Mouse (Mus musculus): Measurements from ENCODE around the gene Atp5g2. TPM values are rescaled to one million over a fixed set of nuclear protein-coding genes. Genes with fewer than 3 reads are reported as not detected.

Atp5g2 gene
- polyA plus RNA-seq (2014; fragmentation: Nextera tagmentation; extraction: Ambion mirVana) = 82.9 and 94.1 TPM in 2 replicates

DNA sequence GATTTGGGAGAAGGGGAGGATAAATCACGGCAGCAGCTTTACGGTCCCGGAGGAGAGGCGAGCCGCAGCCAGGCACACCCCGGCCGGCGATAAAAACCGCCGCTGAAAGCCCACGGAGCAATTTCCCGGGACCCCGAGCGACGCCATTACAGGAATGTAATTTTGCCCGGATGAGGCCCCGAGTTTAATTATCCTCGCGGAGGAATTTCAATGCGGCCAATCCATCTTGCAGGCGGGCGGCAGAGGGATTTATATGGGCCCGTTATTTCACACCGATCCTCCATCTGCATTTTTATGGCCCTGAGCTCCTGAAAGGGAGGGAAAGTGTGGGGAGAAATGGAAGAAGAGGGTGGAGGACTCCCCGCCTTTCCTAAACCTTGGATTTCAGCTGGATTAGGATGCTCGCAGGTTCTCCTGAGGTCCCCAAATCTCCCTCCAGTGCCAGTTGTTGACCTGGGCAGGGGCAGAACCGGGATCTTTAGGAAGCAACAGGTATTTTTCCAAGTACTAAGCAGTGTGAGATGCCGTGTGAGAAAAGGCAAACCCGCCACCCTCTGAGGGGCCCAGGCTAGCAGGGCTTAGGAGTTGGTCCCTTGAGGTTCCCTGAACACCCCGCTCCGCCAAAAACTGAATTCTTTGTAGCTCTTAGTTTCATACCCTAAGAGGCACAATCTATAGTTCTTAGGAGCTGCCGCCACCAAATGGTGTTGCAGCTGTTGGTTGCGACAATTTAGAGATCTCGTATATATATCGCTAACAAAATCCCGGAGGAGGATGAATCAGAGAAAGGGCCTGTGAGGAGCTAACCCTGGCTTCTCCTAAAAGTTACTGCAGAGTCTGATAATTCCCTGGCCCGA, at the start of gene Atp5g2:
Gene Atp5g2, minus strand, starts transcription at position 138 of the 857 bp plus-strand sequence.
- no peaks in the 10 kb centered on the region for H3K27me3 ChIP-seq (replicated peaks; ENCODE audit: control insufficient read depth, insufficient read depth, low read length)
- ATAC-seq (ENCODE audit: low read depth) = no peak
- DNase-seq (ENCODE audit: low spot score) = peak; percentile 77
- H3K27ac ChIP-seq (replicated peaks; ENCODE audit: low read depth, low read length) = peak within 1 kb of the TSS; percentile 100
- H3K4me1 ChIP-seq (ENCODE audit: control insufficient read depth, insufficient read depth, low read length) = peaks cover 22% of the 10 kb centered on the region
- WGBS = 2% methylated on average over 37 of the region's 37 CpGs
- no peaks in the 10 kb centered on the region for H3K9me3 ChIP-seq (ENCODE audit: control insufficient read depth, low read length)
- peak within 1 kb of the TSS; percentile 63 for H3K4me2 ChIP-seq (ENCODE audit: low read depth, low read length)
- H3K36me3 ChIP-seq (ENCODE audit: control insufficient read depth, insufficient read depth, low read length) = peaks cover 6% of the 10 kb centered on the region
- peak within 1 kb of the TSS; percentile 56 for H3K4me3 ChIP-seq (ENCODE audit: low read depth, low read length)
- H3K9ac ChIP-seq (ENCODE audit: low read depth, low read length) = peak within 1 kb of the TSS; percentile 89

DNA sequence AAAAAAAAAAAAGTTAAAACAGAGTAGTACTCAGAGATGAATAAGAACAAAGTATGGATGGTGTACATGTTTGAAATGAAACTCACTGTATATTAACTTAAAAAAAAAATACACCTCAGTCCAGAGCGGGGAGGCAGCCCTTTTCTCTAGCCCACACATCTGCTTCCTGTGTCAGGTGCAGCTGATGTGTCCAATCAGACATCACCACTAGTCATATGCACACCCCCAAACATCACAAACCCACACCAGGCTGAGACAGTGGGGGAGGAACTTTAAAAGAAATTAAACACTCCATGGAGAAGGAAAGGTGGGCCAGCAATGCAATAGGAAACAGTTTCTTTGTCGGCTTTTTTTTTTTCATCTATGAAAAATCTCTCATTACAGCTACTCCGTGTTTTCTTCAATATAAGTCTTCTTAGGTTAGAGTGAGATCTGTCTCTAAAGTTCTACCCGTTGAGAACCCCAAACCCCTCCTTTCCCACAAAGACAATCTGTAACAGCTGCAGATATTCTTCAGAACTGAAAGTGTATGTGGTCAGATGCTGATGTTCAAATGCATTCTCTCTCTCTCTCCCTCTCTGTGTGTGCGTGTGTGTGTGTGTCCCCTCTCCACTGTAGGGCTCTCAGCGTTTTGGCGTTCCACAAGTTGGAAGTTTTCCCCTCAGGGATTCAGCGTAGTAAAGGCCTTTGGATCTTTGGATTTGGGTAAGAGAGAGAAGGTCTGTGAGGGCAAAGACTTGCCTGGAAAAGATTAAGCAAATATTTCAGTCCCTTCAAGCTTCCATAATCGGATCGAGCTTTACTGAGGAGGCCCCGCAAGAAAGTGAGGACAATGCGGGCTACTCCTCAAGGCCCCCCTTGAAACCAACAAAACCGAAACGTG, 49.1 kb upstream of the Atp5g2 start:
- peak; percentile 12; the same call in 1 of the 2 replicates for ATAC-seq (ENCODE audit: low read depth)
- H3K9ac ChIP-seq (ENCODE audit: low read depth, low read length) = peak overlapping the region; percentile 78
- H3K4me1 ChIP-seq (ENCODE audit: control insufficient read depth, insufficient read depth, low read length) = peaks cover 13% of the 10 kb centered on the region
- H3K36me3 ChIP-seq (ENCODE audit: control insufficient read depth, insufficient read depth, low read length) = peaks cover 30% of the 10 kb centered on the region
- DNase-seq (ENCODE audit: low spot score) = peak; percentile 26
- H3K27me3 ChIP-seq (replicated peaks; ENCODE audit: control insufficient read depth, insufficient read depth, low read length) = no peaks in the 10 kb centered on the region
- H3K9me3 ChIP-seq (ENCODE audit: control insufficient read depth, low read length) = no peaks in the 10 kb centered on the region
- peak overlapping the region; percentile 30 for H3K27ac ChIP-seq (replicated peaks; ENCODE audit: low read depth, low read length)
- H3K4me2 ChIP-seq (ENCODE audit: low read depth, low read length) = peak overlapping the region; percentile 72
- H3K4me3 ChIP-seq (ENCODE audit: low read depth, low read length) = peak overlapping the region; percentile 80
- 9% methylated on average over 14 of the region's 14 CpGs for WGBS

DNA sequence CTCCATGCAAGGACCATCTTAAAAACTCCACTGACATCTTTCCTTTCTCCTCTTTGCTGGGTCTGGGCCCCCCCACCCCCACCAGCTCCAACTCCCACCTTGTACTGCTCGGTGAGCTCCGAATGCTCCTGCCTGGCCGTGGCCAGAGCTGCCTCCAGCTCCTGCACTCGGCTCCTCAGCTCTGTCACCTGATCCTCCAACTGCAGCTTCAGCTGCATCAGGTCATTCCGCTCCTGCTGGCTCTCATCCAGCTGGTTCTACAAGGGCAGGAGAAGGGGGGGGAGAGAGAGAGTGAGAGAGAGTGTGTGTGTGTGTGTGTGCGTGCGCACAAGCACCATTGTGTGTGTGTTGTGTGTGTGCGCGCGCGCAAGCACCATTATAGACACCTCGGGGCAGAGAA, 44.0 kb upstream of the Atp5g2 start:
- H3K27me3 ChIP-seq (replicated peaks; ENCODE audit: control insufficient read depth, insufficient read depth, low read length) = no peaks in the 10 kb centered on the region
- no peak overlapping the region for H3K27ac ChIP-seq (replicated peaks; ENCODE audit: low read depth, low read length)
- peaks cover 80% of the 10 kb centered on the region for H3K36me3 ChIP-seq (ENCODE audit: control insufficient read depth, insufficient read depth, low read length)
- DNase-seq (ENCODE audit: low spot score) (peak; percentile 86), ATAC-seq (ENCODE audit: low read depth) (peak; percentile 81)
- peaks cover 5% of the 10 kb centered on the region; the same call in 1 of the 2 replicates for H3K4me1 ChIP-seq (ENCODE audit: control insufficient read depth, insufficient read depth, low read length)
- no peaks in the 10 kb centered on the region for H3K9me3 ChIP-seq (ENCODE audit: control insufficient read depth, low read length)
- no peak overlapping the region for H3K9ac ChIP-seq (ENCODE audit: low read depth, low read length)
- H3K4me3 ChIP-seq (ENCODE audit: low read depth, low read length) = no peak overlapping the region
- H3K4me2 ChIP-seq (ENCODE audit: low read depth, low read length) = no peak overlapping the region
- 53% methylated on average over 12 of the region's 12 CpGs for WGBS

DNA sequence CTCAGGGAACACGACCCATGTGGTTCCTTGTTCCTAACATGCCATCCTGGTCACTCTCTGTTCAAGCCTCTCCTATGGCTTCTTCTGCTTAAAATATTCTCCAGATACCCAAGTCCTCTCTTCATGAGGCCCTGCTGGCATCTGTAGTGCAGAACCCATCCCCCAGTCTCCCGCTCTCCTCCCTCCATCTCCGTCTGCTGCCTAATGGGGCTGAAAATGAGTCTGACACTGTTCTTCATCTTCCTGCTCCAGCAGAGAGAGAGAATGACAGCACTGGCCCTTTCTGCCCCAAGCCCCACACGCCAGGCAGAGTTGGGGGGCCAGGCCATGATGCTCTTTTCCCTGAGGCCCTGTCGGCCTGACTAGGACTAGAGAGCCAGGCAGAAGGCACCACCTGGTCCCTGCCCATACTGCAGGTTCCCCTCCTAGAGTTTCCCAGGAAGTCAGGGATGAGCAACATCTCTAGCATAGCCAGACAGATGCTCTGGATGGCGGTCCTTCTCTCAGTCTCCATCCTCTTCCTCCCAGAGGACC, 35.7 kb upstream of the Atp5g2 start:
- peaks cover 59% of the 10 kb centered on the region for H3K36me3 ChIP-seq (ENCODE audit: control insufficient read depth, insufficient read depth, low read length)
- no peak overlapping the region for H3K9ac ChIP-seq (ENCODE audit: low read depth, low read length)
- no peak overlapping the region for H3K4me2 ChIP-seq (ENCODE audit: low read depth, low read length)
- no peaks in the 10 kb centered on the region for H3K9me3 ChIP-seq (ENCODE audit: control insufficient read depth, low read length)
- WGBS = 74% methylated on average over 6 of the region's 6 CpGs
- 0 out of 2 replicates have a peak, but pooled peaks cover 6% of the 10 kb centered on the region for H3K4me1 ChIP-seq (ENCODE audit: control insufficient read depth, insufficient read depth, low read length)
- no peak overlapping the region for H3K4me3 ChIP-seq (ENCODE audit: low read depth, low read length)
- no peak for ATAC-seq (ENCODE audit: low read depth)
- H3K27me3 ChIP-seq (replicated peaks; ENCODE audit: control insufficient read depth, insufficient read depth, low read length) = no peaks in the 10 kb centered on the region
- H3K27ac ChIP-seq (replicated peaks; ENCODE audit: low read depth, low read length) = no peak overlapping the region
- DNase-seq (ENCODE audit: low spot score) = no peak

DNA sequence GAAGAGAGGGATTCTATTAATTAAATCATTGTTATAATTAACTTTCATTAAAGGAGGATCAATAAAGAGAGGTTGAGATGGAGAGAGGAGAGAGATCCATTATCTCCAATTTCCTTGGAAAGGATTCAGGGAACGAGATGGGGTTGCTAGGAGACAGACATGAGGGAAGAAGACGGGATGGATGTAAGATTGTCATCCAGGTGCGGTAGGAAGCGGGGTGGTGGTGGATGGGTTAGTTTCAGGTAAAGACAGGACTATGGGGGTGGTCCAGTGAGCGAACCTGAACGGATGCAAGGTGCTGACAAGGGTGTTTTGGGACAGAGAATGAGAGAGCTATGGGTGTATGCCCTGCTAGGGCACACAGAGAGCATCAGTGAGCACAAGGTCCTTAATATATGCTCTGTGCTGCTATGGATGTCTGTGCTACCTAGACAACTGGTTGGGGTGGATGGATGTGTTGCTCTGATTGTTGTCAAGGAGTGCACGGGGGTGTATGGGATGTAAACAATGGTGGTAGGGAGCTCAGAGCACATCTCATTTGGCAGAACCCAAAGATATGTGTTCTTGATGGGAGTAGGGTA, 33.9 kb upstream of the Atp5g2 start:
- Histone ChIP-seq H3K4me1 (ENCODE audit: control insufficient read depth, insufficient read depth, low read length) (0 out of 2 replicates have a peak, but pooled peaks cover 6% of the 10 kb centered on the region), H3K27me3 (replicated peaks; ENCODE audit: control insufficient read depth, insufficient read depth, low read length) (no peaks in the 10 kb centered on the region), H3K4me3 (ENCODE audit: low read depth, low read length) (no peak overlapping the region), H3K9ac (ENCODE audit: low read depth, low read length) (no peak overlapping the region), H3K4me2 (ENCODE audit: low read depth, low read length) (no peak overlapping the region), H3K9me3 (ENCODE audit: control insufficient read depth, low read length) (no peaks in the 10 kb centered on the region), H3K27ac (replicated peaks; ENCODE audit: low read depth, low read length) (no peak overlapping the region), H3K36me3 (ENCODE audit: control insufficient read depth, insufficient read depth, low read length) (peaks cover 42% of the 10 kb centered on the region)
- DNase-seq (ENCODE audit: low spot score) = no peak
- no peak for ATAC-seq (ENCODE audit: low read depth)
- 82% methylated on average over 7 of the region's 7 CpGs for WGBS

DNA sequence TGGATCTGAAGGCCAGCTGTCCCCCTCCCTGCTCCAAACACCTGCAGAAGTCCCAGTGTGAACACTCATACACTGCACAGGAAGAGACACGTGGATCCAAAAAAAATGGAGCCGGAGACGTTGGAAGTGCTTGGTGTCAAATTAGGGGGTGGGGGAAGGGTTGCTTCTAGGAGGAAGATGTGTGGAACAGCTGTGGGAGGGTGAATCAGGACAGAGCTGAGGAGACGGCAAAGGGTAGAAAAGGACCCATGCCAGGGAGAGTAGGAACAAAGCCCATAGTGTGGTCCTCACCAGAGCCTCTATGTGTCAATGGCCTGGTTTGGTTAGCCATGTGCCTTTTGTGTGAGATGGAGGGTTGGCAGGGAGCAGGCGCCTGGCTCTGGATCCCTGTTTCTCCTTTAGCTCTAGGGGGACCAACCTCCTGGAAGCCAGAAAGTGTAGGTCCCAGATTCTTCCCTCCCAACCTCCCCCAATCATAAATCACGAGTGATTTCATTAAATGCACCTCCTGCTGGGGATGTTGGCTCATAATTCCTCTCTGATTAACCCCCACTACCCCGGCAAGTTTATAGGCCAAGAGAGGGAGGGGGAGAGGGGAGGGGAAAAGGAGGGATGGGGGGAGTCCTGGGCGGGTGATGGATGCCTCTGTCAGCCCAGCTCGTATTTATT, 33.2 kb upstream of the Atp5g2 start:
- DNase-seq (ENCODE audit: low spot score) (no peak), ATAC-seq (ENCODE audit: low read depth) (peak; percentile 51; the same call in 1 of the 2 replicates)
- H3K4me2 ChIP-seq (ENCODE audit: low read depth, low read length) = no peak overlapping the region
- 0 out of 2 replicates have a peak, but pooled peaks cover 6% of the 10 kb centered on the region for H3K4me1 ChIP-seq (ENCODE audit: control insufficient read depth, insufficient read depth, low read length)
- no peak overlapping the region for H3K4me3 ChIP-seq (ENCODE audit: low read depth, low read length)
- H3K27ac ChIP-seq (replicated peaks; ENCODE audit: low read depth, low read length) = no peak overlapping the region
- H3K27me3 ChIP-seq (replicated peaks; ENCODE audit: control insufficient read depth, insufficient read depth, low read length) = no peaks in the 10 kb centered on the region
- H3K36me3 ChIP-seq (ENCODE audit: control insufficient read depth, insufficient read depth, low read length) = peaks cover 35% of the 10 kb centered on the region
- no peaks in the 10 kb centered on the region for H3K9me3 ChIP-seq (ENCODE audit: control insufficient read depth, low read length)
- 44% methylated on average over 9 of the region's 9 CpGs for WGBS
- H3K9ac ChIP-seq (ENCODE audit: low read depth, low read length) = no peak overlapping the region

DNA sequence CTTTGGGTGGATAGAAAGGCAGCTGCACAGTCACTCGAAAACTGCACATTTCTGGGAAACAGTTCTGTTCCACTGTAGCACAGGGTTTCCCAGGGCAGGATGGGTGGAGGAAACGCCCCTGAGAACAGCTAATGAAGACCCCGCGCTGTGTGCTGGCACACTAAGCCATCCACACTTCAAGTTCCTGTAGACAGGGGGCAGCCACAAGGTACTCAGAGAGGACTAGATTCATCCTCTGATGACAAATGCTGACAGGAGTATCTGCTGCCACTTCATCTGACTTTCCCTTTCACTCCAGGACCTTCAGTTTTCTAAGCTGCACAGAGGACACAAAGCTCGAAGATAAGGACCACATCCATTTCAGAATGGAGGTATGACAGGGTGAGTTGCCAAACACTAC, 32.7 kb upstream of the Atp5g2 start:
- no peak overlapping the region for H3K4me3 ChIP-seq (ENCODE audit: low read depth, low read length)
- no peak overlapping the region for H3K9ac ChIP-seq (ENCODE audit: low read depth, low read length)
- no peak overlapping the region for H3K4me2 ChIP-seq (ENCODE audit: low read depth, low read length)
- H3K9me3 ChIP-seq (ENCODE audit: control insufficient read depth, low read length) = no peaks in the 10 kb centered on the region
- 0 out of 2 replicates have a peak, but pooled peaks cover 6% of the 10 kb centered on the region for H3K4me1 ChIP-seq (ENCODE audit: control insufficient read depth, insufficient read depth, low read length)
- H3K36me3 ChIP-seq (ENCODE audit: control insufficient read depth, insufficient read depth, low read length) = peaks cover 30% of the 10 kb centered on the region
- DNase-seq (ENCODE audit: low spot score) (no peak), ATAC-seq (ENCODE audit: low read depth) (no peak)
- H3K27ac ChIP-seq (replicated peaks; ENCODE audit: low read depth, low read length) = no peak overlapping the region
- no peaks in the 10 kb centered on the region for H3K27me3 ChIP-seq (replicated peaks; ENCODE audit: control insufficient read depth, insufficient read depth, low read length)
- 63% methylated on average over 5 of the region's 5 CpGs for WGBS
